In the genomic region with DNA sequence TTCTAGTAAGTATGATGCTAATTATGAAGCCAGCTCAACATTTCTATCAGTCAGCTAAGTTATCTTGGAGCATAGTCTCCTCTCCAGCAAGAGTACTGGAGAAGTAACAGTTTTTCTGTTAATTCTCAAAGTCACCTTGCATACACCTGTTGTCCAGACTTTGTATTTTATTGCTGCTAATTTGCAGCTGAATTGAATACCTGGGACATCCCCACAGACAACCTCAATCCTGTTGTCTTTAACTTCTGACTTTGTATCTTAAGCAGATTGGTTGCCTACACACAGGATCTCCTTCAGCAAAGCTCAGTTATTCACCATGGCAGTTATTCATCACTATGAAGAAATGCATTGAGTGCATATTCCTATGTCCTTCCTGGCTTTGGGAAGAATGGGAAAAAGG, we compare ENCODE assay signal across 16 mouse cellular contexts.
"Had no signal": no experiment of that assay in that cellular context is flagged by ENCODE, and none has a peak within 500 bp of the region (broad histone marks: within the 10 kb centered on the region; RNA-seq: fewer than 3 reads in every experiment).

No protein-coding gene starts in this region.

- DNase-seq: heart, postnatal 10 days; heart, postnatal 14 days; heart, postnatal 36 days; heart, postnatal 4 days; kidney, adult 11 months; kidney, adult 18-20 months; kidney, adult 2 months; kidney, adult 8-10 months; kidney, adult 9 months; kidney, postnatal 10 days; kidney, postnatal 14 days; kidney, postnatal 25 days; kidney, postnatal 36 days; kidney, postnatal 4 days; layer of hippocampus, adult 9-11 months; layer of hippocampus, postnatal 36 days had no signal
